Mouse (Mus musculus) c-Kit-positive CD71-negative TER-119-negative erythroid progenitor cells, embryonic 14.5 days (primary cell): Measurements from ENCODE around the gene Smap1.
A peak's percentile ranks its signal among the peaks of the same experiment; 100 is the strongest.

Experiments used
- DNase-seq: peaks from one replicate; pipeline ENCODE4 v3.0.0-alpha.2; 2013; ENCODE audit warnings: low read depth

The Smap1 gene

DNA sequence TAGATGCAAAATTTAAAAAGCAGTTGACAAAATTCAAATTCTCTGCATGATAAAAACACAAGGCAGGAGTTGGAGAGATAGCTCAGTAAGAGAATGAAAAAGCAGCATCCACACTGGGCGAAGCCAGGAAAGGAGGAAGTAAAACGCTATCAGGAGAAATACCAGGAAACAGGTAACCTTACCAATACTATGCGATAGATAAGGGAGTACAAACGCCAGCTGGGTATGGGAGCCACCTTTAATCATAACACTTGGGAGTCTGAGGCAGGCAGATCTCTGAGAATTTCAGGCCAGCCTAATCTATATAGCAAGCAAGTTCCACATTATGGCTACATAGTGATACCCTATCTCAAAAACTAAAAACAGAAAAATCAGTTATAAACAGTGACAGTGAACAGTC, 85.5 kb downstream of the Smap1 start:
- DNase-seq: no peak

DNA sequence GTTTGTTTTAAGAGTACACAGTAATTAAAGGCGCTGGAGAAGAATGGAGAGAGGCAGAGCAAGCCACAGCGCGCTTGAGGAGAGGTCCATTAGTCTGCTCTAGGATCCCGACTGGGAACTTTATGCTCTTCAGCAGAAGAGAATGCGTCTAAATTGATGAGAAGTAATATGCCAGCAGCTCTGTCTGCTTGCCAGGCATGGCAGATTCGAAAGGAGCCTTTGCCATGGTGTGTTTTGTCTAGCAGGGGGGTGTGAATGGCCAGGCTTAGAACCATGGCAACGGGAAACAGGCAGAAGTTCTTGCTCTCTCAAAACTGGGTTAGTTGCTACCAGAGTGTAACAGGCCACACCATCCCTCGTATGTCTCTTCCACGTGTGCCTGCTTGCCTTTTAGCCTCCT, 87.3 kb downstream of the Smap1 start:
- no peak for DNase-seq

DNA sequence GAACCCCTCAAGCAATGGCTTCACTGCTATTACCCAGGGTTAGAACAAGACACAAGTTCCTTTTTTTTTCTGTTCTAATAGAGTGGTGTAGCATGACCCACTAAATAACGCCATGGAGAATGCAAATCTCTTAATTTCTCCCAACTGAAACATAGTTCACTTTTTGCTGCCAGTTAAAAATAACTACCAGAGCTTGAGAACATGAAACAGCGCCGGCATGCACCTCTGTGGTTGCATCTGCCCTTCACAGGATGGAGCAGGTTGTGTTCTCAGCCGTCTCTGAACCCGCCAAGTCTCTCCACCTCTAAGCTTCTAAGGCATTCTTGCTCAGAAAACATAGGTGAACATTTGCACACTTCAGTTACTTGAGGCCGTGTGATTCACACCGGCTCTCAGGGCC, 87.9 kb downstream of the Smap1 start:
- no peak for DNase-seq

GRCm38 (mm10) chr1:23826887-23827758, 95.0 kb downstream of the Smap1 start:
- peak; percentile 47 for DNase-seq

- no peak for DNase-seq
These were observed 100.5 kb downstream of the Smap1 start for GRCm38 (mm10) chr1:23821615-23822014.

GRCm38 (mm10) chr1:23798306-23798705, 123.8 kb downstream of the Smap1 start:
- DNase-seq: no peak
